Mouse (Mus musculus) lung, postnatal 0 days (tissue): ENCODE measurements around the gene Bcl2a1c.
"Not testable (repeated sequence)": the region's sequence is repeated elsewhere in the genome, so short reads cannot be mapped to it uniquely, and the experiment has no call there.

Source experiments
- CTCF ChIP-seq: IDR thresholded peaks from 2 replicates; pipeline ENCODE4 v1.5.1; 2016; ENCODE audit warnings: antibody characterized with exemption, mild to moderate bottlenecking
- EP300 ChIP-seq: IDR thresholded peaks from 2 replicates; pipeline ENCODE4 v1.6.1; 2016; ENCODE audit warnings: antibody characterized with exemption, mild to moderate bottlenecking, control low read depth

- peak; percentile 45 for TF ChIP-seq CTCF
- not testable (repeated sequence) for TF ChIP-seq EP300
Observed at GRCm38 (mm10) chr9:114369389-114369788, 39.5 kb downstream of the Bcl2a1c start.
